Mouse (Mus musculus) midbrain, embryonic 15.5 days (tissue): ENCODE data around the gene Prdm4. TPM values are rescaled to one million over a fixed set of nuclear protein-coding genes. Genes with fewer than 3 reads are reported as not detected.

Source experiments
- ATAC-seq: fragments of 200-750 bp; cut with Nextera tagmentation; replicated peaks from 2 replicates; pipeline ENCODE4 v1.8.0; 2017; ENCODE audit warnings: moderate TSS enrichment
- H3K27ac ChIP-seq: fragments of 300-500 bp; sonication (generic); 2 replicates; pipeline ENCODE4 v1.5.1; 2015; ENCODE audit warnings: mild to moderate bottlenecking, inconsistent platforms
- H3K27me3 ChIP-seq: fragments of 300-500 bp; sonication (generic); replicated peaks from 2 replicates; pipeline ENCODE4 v1.6.1; 2015; ENCODE audit warnings: inconsistent platforms
- H3K36me3 ChIP-seq: fragments of 300-500 bp; sonication (generic); replicated peaks from 2 replicates; pipeline ENCODE4 v1.6.1; 2015; ENCODE audit warnings: inconsistent platforms
- H3K4me1 ChIP-seq: fragments of 300-500 bp; sonication (generic); 2 replicates; pipeline ENCODE4 v1.6.1; 2015; ENCODE audit warnings: inconsistent platforms
- H3K4me2 ChIP-seq: fragments of 300-500 bp; sonication (generic); 2 replicates; pipeline ENCODE4 v1.6.1; 2015; ENCODE audit warnings: inconsistent platforms, mild to moderate bottlenecking, moderate library complexity
- H3K4me3 ChIP-seq: fragments of 300-500 bp; sonication (generic); 2 replicates; pipeline ENCODE4 v1.5.1; 2015; ENCODE audit warnings: mild to moderate bottlenecking, inconsistent platforms
- H3K9ac ChIP-seq: fragments of 300-500 bp; sonication (generic); 2 replicates; pipeline ENCODE4 v1.6.1; 2015; ENCODE audit warnings: mild to moderate bottlenecking, inconsistent platforms
- H3K9me3 ChIP-seq: fragments of 300-500 bp; sonication (generic); 2 replicates; pipeline ENCODE4 v1.6.1; 2016; ENCODE audit warnings: inconsistent platforms
- WGBS: fragments of 180-500 bp; shearing (Covaris S2); methylation state at CpG from one replicate; pipeline ENCODE4 v1.1.7; 2015; ENCODE audit warnings: mixed read lengths; 5-methylcytosine and 5-hydroxymethylcytosine counted together
- polyA plus RNA-seq: library from polyadenylated mRNA; unstranded; fragments of >200 nt; fragmentation: Nextera tagmentation; extraction: Ambion mirVana; gene quantifications from 2 replicates; pipeline ENCODE4 v1.2.1, GENCODE M21; 2015

Prdm4 gene
- 22.7 and 24.5 TPM in 2 replicates for polyA plus RNA-seq

DNA sequence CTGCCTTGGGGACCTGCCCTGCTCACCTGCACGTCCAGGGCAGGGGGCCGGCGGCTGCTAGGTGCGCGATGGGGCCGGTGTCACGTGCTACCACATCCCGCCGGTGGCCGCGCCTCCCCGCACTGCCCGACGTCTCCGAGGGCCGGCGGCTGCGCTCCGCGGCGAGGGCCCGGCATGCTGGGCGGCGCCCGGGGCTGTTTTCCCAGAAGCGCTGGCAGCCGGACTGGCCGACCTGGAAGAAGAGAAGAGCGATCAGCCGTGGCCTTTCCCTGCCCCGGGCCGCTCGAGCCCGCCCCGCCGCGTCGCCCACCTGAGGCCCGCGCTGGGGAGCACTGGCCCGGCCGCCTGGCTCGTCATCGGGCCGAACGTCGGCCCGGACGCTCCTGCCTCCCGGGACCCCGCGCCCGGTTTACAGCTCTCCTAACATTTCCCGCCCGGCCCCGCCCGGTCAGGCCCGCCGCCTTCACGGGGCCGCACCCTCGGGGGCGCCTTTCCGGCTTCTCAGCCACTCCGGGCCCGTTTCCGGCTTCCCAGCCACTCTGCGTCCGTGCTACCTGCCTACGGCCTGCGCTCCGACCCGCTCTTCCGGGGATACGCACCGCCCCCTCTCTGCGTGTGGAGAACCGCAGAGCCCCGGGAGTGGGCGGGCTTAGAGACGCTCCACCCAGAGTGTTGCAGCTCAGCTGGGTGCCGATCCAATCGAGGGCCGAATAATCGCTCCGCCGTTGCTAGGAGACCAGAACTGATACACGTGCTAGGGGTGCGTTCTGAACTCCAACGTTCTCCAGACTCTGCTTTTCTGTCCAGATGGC is at the start of gene Prdm4:
Gene Prdm4 (minus strand): TSS at position 645 of the 812 bp plus-strand sequence.
- under 1% methylated on average over 90 of the region's 90 CpGs for WGBS
- peaks cover 4% of the 10 kb centered on the region; the same call in 1 of the 2 replicates for H3K27me3 ChIP-seq
- peak within 1 kb of the TSS; percentile 58 for H3K4me2 ChIP-seq
- ATAC-seq = peak; percentile 100
- H3K9me3 ChIP-seq = no peaks in the 10 kb centered on the region
- peak within 1 kb of the TSS; percentile 77 for H3K4me3 ChIP-seq
- peaks cover 16% of the 10 kb centered on the region for H3K4me1 ChIP-seq
- H3K36me3 ChIP-seq = peaks cover 17% of the 10 kb centered on the region; the same call in 1 of the 2 replicates
- H3K27ac ChIP-seq = peak within 1 kb of the TSS; percentile 85
- peak within 1 kb of the TSS; percentile 70 for H3K9ac ChIP-seq

DNA sequence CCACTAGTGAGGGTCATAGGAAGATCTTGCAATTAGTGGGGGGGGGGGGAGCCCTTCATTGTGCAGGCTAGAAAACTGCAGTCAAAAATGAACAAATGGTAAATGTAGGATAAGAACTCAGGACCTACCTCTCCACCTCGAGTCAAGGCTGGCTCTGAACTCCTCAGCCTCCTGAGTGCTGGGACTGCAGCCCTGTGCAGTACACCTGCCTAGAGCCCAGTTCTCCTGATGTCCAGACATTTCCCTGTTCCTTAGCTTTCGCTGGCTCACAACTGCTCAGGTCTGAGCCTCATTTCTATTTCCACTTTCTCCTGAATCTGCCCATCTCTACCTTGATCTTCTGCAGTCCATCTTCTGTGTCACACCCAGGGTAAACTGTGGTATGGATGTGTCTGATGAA is 49.5 kb upstream of the Prdm4 start:
- H3K4me3 ChIP-seq = no peak overlapping the region
- H3K9me3 ChIP-seq = no peaks in the 10 kb centered on the region
- no peak overlapping the region for H3K27ac ChIP-seq
- no peak for ATAC-seq
- H3K9ac ChIP-seq = no peak overlapping the region
- WGBS = 61% methylated on average over 2 of the region's 2 CpGs
- no peaks in the 10 kb centered on the region for H3K36me3 ChIP-seq
- H3K4me1 ChIP-seq = no peaks in the 10 kb centered on the region
- H3K4me2 ChIP-seq = no peak overlapping the region
- no peaks in the 10 kb centered on the region for H3K27me3 ChIP-seq

GRCm38 (mm10) chr10:85964316-85964715 is 47.4 kb upstream of the Prdm4 start:
- Histone ChIP-seq H3K4me2 (no peak overlapping the region), H3K9me3 (no peaks in the 10 kb centered on the region), H3K27ac (no peak overlapping the region), H3K4me1 (no peaks in the 10 kb centered on the region), H3K4me3 (no peak overlapping the region), H3K27me3 (no peaks in the 10 kb centered on the region), H3K36me3 (no peaks in the 10 kb centered on the region), H3K9ac (no peak overlapping the region)
- ATAC-seq = no peak
- 88% methylated on average over 7 of the region's 7 CpGs for WGBS

- no peak overlapping the region for H3K4me3 ChIP-seq
- no peak overlapping the region for H3K27ac ChIP-seq
- H3K9me3 ChIP-seq = no peaks in the 10 kb centered on the region
- no peak overlapping the region for H3K9ac ChIP-seq
- WGBS = 77% methylated on average over 9 of the region's 9 CpGs
- no peaks in the 10 kb centered on the region for H3K36me3 ChIP-seq
- no peak for ATAC-seq
- no peak overlapping the region for H3K4me2 ChIP-seq
- no peaks in the 10 kb centered on the region for H3K27me3 ChIP-seq
- H3K4me1 ChIP-seq = no peaks in the 10 kb centered on the region
These were observed 46.0 kb upstream of the Prdm4 start for GRCm38 (mm10) chr10:85962897-85963296.

GRCm38 (mm10) chr10:85957464-85957950 is 40.6 kb upstream of the Prdm4 start, which contains the start of gene Rtcb:
Gene Rtcb, minus strand, starts transcription at chr10:85957823.
- Histone ChIP-seq H3K4me3 (peak within 1 kb of the TSS; percentile 100), H3K4me1 (peaks cover 18% of the 10 kb centered on the region), H3K9me3 (no peaks in the 10 kb centered on the region), H3K9ac (peak within 1 kb of the TSS; percentile 93), H3K27me3 (no peaks in the 10 kb centered on the region), H3K4me2 (peak within 1 kb of the TSS; percentile 61), H3K27ac (peak within 1 kb of the TSS; percentile 86), H3K36me3 (peaks cover 7% of the 10 kb centered on the region; the same call in 1 of the 2 replicates)
- ATAC-seq = peak; percentile 96
- WGBS = under 1% methylated on average over 38 of the region's 38 CpGs

DNA sequence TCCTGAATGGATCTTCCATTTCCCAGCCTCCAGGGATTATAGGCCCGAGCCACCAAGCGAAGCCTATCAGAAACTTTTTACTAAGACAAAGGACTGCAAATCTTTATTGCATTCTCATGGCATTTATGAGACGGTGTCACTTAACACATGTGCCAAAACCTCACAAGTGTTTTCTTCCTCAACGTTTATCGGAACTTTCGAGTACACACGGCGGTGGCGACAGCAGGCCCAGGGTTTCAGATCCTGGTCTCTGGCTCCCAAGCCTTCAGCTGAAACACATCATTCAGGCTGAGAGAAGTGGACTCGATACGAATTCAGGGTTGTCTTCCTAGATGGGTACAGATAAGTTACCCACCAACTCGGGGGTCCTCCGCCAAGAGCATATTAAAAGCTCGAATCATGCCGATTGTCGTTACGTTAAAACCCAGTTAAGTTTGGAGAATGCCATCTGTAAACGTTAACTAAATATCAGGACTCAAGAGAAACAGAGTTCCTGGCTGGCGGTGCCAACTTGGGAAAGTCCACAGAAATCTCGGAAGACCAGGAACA is 40.0 kb upstream of the Prdm4 start:
- H3K36me3 ChIP-seq = peaks cover 7% of the 10 kb centered on the region; the same call in 1 of the 2 replicates
- peaks cover 18% of the 10 kb centered on the region for H3K4me1 ChIP-seq
- ATAC-seq = peak; percentile 43; the same call in 1 of the 2 replicates
- H3K9ac ChIP-seq = peak overlapping the region; percentile 93
- H3K27ac ChIP-seq = peak overlapping the region; percentile 86
- H3K4me3 ChIP-seq = peak overlapping the region; percentile 100
- H3K9me3 ChIP-seq = no peaks in the 10 kb centered on the region
- peak overlapping the region; percentile 61 for H3K4me2 ChIP-seq
- WGBS = 5% methylated on average over 20 of the region's 20 CpGs
- H3K27me3 ChIP-seq = no peaks in the 10 kb centered on the region

DNA sequence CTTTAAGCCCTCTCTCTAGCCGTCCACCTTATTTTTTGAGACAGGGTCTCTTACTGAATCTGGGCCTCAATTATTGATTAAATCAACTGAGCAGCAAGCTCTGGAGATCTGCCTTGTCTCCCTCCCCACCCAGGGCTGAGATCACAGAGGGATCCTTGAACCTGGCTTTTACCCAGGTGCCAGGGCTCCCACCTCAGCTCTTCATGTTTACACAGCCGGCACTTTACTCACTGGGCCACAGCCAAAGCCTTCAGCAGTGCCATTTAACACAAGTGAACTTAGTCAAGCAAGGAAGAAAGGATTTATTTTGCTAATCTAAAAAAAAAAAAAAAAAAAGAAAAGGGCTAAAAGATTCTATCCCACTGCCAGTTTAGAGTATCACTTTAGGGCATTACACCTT is 37.5 kb upstream of the Prdm4 start:
- no peak for ATAC-seq
- H3K9ac ChIP-seq = no peak overlapping the region
- H3K9me3 ChIP-seq = no peaks in the 10 kb centered on the region
- no peak overlapping the region for H3K27ac ChIP-seq
- H3K4me2 ChIP-seq = no peak overlapping the region
- H3K36me3 ChIP-seq = peaks cover 11% of the 10 kb centered on the region; the same call in 1 of the 2 replicates
- WGBS = 84% methylated on average over 2 of the region's 2 CpGs
- H3K4me1 ChIP-seq = peaks cover 18% of the 10 kb centered on the region
- H3K4me3 ChIP-seq = no peak overlapping the region
- no peaks in the 10 kb centered on the region for H3K27me3 ChIP-seq

GRCm38 (mm10) chr10:85953401-85953800 is 36.5 kb upstream of the Prdm4 start:
- no peaks in the 10 kb centered on the region for H3K27me3 ChIP-seq
- H3K9ac ChIP-seq = no peak overlapping the region
- 91% methylated on average over 3 of the region's 3 CpGs for WGBS
- no peak for ATAC-seq
- H3K27ac ChIP-seq = no peak overlapping the region
- no peaks in the 10 kb centered on the region for H3K9me3 ChIP-seq
- H3K4me3 ChIP-seq = no peak overlapping the region
- H3K4me2 ChIP-seq = no peak overlapping the region
- H3K4me1 ChIP-seq = peaks cover 18% of the 10 kb centered on the region
- peaks cover 21% of the 10 kb centered on the region for H3K36me3 ChIP-seq

GRCm38 (mm10) chr10:85951765-85952443 is 35.0 kb upstream of the Prdm4 start:
- Histone ChIP-seq H3K4me1 (peaks cover 18% of the 10 kb centered on the region), H3K27ac (no peak overlapping the region), H3K36me3 (peaks cover 30% of the 10 kb centered on the region), H3K9ac (no peak overlapping the region), H3K4me2 (no peak overlapping the region), H3K9me3 (no peaks in the 10 kb centered on the region), H3K27me3 (no peaks in the 10 kb centered on the region), H3K4me3 (no peak overlapping the region)
- WGBS = 90% methylated on average over 6 of the region's 6 CpGs
- no peak for ATAC-seq

GRCm38 (mm10) chr10:85948483-85949196 is 31.7 kb upstream of the Prdm4 start:
- Histone ChIP-seq H3K36me3 (peaks cover 49% of the 10 kb centered on the region), H3K9ac (no peak overlapping the region), H3K4me1 (no peaks in the 10 kb centered on the region), H3K27me3 (no peaks in the 10 kb centered on the region), H3K4me2 (no peak overlapping the region), H3K27ac (no peak overlapping the region), H3K9me3 (no peaks in the 10 kb centered on the region), H3K4me3 (no peak overlapping the region)
- 87% methylated on average over 8 of the region's 8 CpGs for WGBS
- no peak for ATAC-seq

- 95% methylated on average over 6 of the region's 6 CpGs for WGBS
These were observed 19.5 kb upstream of the Prdm4 start for GRCm38 (mm10) chr10:85936280-85936965.

More at GRCm38 (mm10) chr10:85936280-85936965, 19.5 kb upstream of the Prdm4 start:
- Histone ChIP-seq H3K4me3 (no peak overlapping the region), H3K36me3 (peaks cover 38% of the 10 kb centered on the region), H3K27ac (no peak overlapping the region), H3K4me2 (no peak overlapping the region), H3K9me3 (no peaks in the 10 kb centered on the region), H3K9ac (no peak overlapping the region), H3K27me3 (no peaks in the 10 kb centered on the region), H3K4me1 (no peaks in the 10 kb centered on the region)
- no peak for ATAC-seq
